Mouse (Mus musculus): ENCODE data around the gene Dnajc17. TPM values are rescaled to one million over a fixed set of nuclear protein-coding genes. Genes with fewer than 3 reads are reported as not detected.

Gene Dnajc17
- total RNA-seq, 1 experiment: 11.7 TPM

GRCm38 (mm10) chr2:119172446-119172845 is 36.1 kb downstream of the Dnajc17 start:
- Histone ChIP-seq H3K9ac (ENCODE audit: insufficient read depth, low read depth, low read length, poor library complexity, severe bottlenecking) (no peak overlapping the region), H3K36me3 (ENCODE audit: control insufficient read depth, insufficient read depth, low read length, poor library complexity, severe bottlenecking) (no peaks in the 10 kb centered on the region), H3K4me1 (ENCODE audit: control insufficient read depth in 2 of 2, insufficient read depth in 2 of 2, low read length in 2 of 2, poor library complexity in 1 of 2) (peaks cover 0 to 2% of the 10 kb centered on the region in 2 experiments; a peak in 1 of 4 replicates), H3K27ac (ENCODE audit: insufficient read depth, low read depth, low read length, poor library complexity, severe bottlenecking) (no peak overlapping the region), H3K9me3 (ENCODE audit: control insufficient read depth, insufficient read depth, low read depth, low read length) (no peaks in the 10 kb centered on the region), H3K4me3 (ENCODE audit: insufficient read depth in 1 of 2, low read depth in 1 of 2, low read length in 2 of 2, poor library complexity in 1 of 2, severe bottlenecking in 1 of 2) (no peak overlapping the region)
- in situ Hi-C loops (cut with MboI; ENCODE audit: low sequenced_read_pairs in 2 of 2, unreplicated experiment in 2 of 2): no loop called here
- DNase-seq (ENCODE audit: low read depth, low spot score): no peak
- no peak for TF ChIP-seq MAFK (IDR thresholded peaks at IDR 0.05; ENCODE audit: insufficient read depth, low read depth, low read length)
- TF ChIP-seq HCFC1 (IDR thresholded peaks at IDR 0.05; ENCODE audit: borderline replicate concordance, insufficient read depth, low read length): no peak
- no peak for TF ChIP-seq CHD2 (IDR thresholded peaks at IDR 0.05; ENCODE audit: low read depth, low read length)
- no peak for TF ChIP-seq ZNF384 (IDR thresholded peaks at IDR 0.05; ENCODE audit: low read depth, low read length)
- TF ChIP-seq ZC3H11A (IDR thresholded peaks at IDR 0.05; ENCODE audit: borderline replicate concordance, low read depth, low read length): no peak

GRCm38 (mm10) chr2:119171574-119171973 is 37.0 kb downstream of the Dnajc17 start:
- H3K4me3 ChIP-seq (ENCODE audit: insufficient read depth in 1 of 2, low read depth in 1 of 2, low read length in 2 of 2, poor library complexity in 1 of 2, severe bottlenecking in 1 of 2): no peak overlapping the region
- H3K9me3 ChIP-seq (ENCODE audit: control insufficient read depth, insufficient read depth, low read depth, low read length): no peaks in the 10 kb centered on the region
- no peak overlapping the region for H3K9ac ChIP-seq (ENCODE audit: insufficient read depth, low read depth, low read length, poor library complexity, severe bottlenecking)
- no peak overlapping the region for H3K27ac ChIP-seq (ENCODE audit: insufficient read depth, low read depth, low read length, poor library complexity, severe bottlenecking)
- DNase-seq (ENCODE audit: low read depth, low spot score): no peak
- peaks cover 0 to 5% of the 10 kb centered on the region in 2 experiments; a peak in 1 of 4 replicates for H3K4me1 ChIP-seq (ENCODE audit: control insufficient read depth in 2 of 2, insufficient read depth in 2 of 2, low read length in 2 of 2, poor library complexity in 1 of 2)
- H3K36me3 ChIP-seq (ENCODE audit: control insufficient read depth, insufficient read depth, low read length, poor library complexity, severe bottlenecking): no peaks in the 10 kb centered on the region
- in situ Hi-C loops (cut with MboI; ENCODE audit: low sequenced_read_pairs in 2 of 2, unreplicated experiment in 2 of 2): no loop called here
- TF ChIP-seq ZC3H11A (IDR thresholded peaks at IDR 0.05; ENCODE audit: borderline replicate concordance, low read depth, low read length) (no peak), CHD2 (IDR thresholded peaks at IDR 0.05; ENCODE audit: low read depth, low read length) (no peak), HCFC1 (IDR thresholded peaks at IDR 0.05; ENCODE audit: borderline replicate concordance, insufficient read depth, low read length) (no peak), ZNF384 (IDR thresholded peaks at IDR 0.05; ENCODE audit: low read depth, low read length) (no peak), MAFK (IDR thresholded peaks at IDR 0.05; ENCODE audit: insufficient read depth, low read depth, low read length) (no peak)

- H3K4me3 ChIP-seq (ENCODE audit: insufficient read depth in 1 of 2, low read depth in 1 of 2, low read length in 2 of 2, poor library complexity in 1 of 2, severe bottlenecking in 1 of 2): no peak overlapping the region
- H3K9me3 ChIP-seq (ENCODE audit: control insufficient read depth, insufficient read depth, low read depth, low read length): no peaks in the 10 kb centered on the region
- H3K9ac ChIP-seq (ENCODE audit: insufficient read depth, low read depth, low read length, poor library complexity, severe bottlenecking): no peak overlapping the region
- peaks cover 0 to 5% of the 10 kb centered on the region in 2 experiments; a peak in 1 of 4 replicates for H3K4me1 ChIP-seq (ENCODE audit: control insufficient read depth in 2 of 2, insufficient read depth in 2 of 2, low read length in 2 of 2, poor library complexity in 1 of 2)
- TF ChIP-seq ZNF384 (IDR thresholded peaks at IDR 0.05; ENCODE audit: low read depth, low read length): no peak
- no peak for TF ChIP-seq ZC3H11A (IDR thresholded peaks at IDR 0.05; ENCODE audit: borderline replicate concordance, low read depth, low read length)
- no peak for TF ChIP-seq HCFC1 (IDR thresholded peaks at IDR 0.05; ENCODE audit: borderline replicate concordance, insufficient read depth, low read length)
- TF ChIP-seq MAFK (IDR thresholded peaks at IDR 0.05; ENCODE audit: insufficient read depth, low read depth, low read length): no peak
- TF ChIP-seq CHD2 (IDR thresholded peaks at IDR 0.05; ENCODE audit: low read depth, low read length): no peak
- in situ Hi-C loops (cut with MboI; ENCODE audit: low sequenced_read_pairs in 2 of 2, unreplicated experiment in 2 of 2): no loop called here
- no peak for DNase-seq (ENCODE audit: low read depth, low spot score)
- no peak overlapping the region for H3K27ac ChIP-seq (ENCODE audit: insufficient read depth, low read depth, low read length, poor library complexity, severe bottlenecking)
- no peaks in the 10 kb centered on the region for H3K36me3 ChIP-seq (ENCODE audit: control insufficient read depth, insufficient read depth, low read length, poor library complexity, severe bottlenecking)
Observed at GRCm38 (mm10) chr2:119170282-119170681, 38.3 kb downstream of the Dnajc17 start.

GRCm38 (mm10) chr2:119167866-119168256 is 40.7 kb downstream of the Dnajc17 start:
- DNase-seq (ENCODE audit: low read depth, low spot score): no peak
- peak overlapping the region; percentile 67 to 86 for H3K4me3 ChIP-seq (ENCODE audit: insufficient read depth in 1 of 2, low read depth in 1 of 2, low read length in 2 of 2, poor library complexity in 1 of 2, severe bottlenecking in 1 of 2)
- no peak for TF ChIP-seq CHD2 (IDR thresholded peaks at IDR 0.05; ENCODE audit: low read depth, low read length)
- TF ChIP-seq MAFK (IDR thresholded peaks at IDR 0.05; ENCODE audit: insufficient read depth, low read depth, low read length): no peak
- no peak for TF ChIP-seq ZNF384 (IDR thresholded peaks at IDR 0.05; ENCODE audit: low read depth, low read length)
- TF ChIP-seq HCFC1 (IDR thresholded peaks at IDR 0.05; ENCODE audit: borderline replicate concordance, insufficient read depth, low read length): no peak
- TF ChIP-seq ZC3H11A (IDR thresholded peaks at IDR 0.05; ENCODE audit: borderline replicate concordance, low read depth, low read length): no peak
- H3K9me3 ChIP-seq (ENCODE audit: control insufficient read depth, insufficient read depth, low read depth, low read length): no peaks in the 10 kb centered on the region
- H3K36me3 ChIP-seq (ENCODE audit: control insufficient read depth, insufficient read depth, low read length, poor library complexity, severe bottlenecking): no peaks in the 10 kb centered on the region
- peak overlapping the region; percentile 11; the same call in 1 of the 2 replicates for H3K9ac ChIP-seq (ENCODE audit: insufficient read depth, low read depth, low read length, poor library complexity, severe bottlenecking)
- in situ Hi-C loops (cut with MboI; ENCODE audit: low sequenced_read_pairs in 2 of 2, unreplicated experiment in 2 of 2): no loop called here
- no peak overlapping the region for H3K27ac ChIP-seq (ENCODE audit: insufficient read depth, low read depth, low read length, poor library complexity, severe bottlenecking)
- H3K4me1 ChIP-seq (ENCODE audit: control insufficient read depth in 2 of 2, insufficient read depth in 2 of 2, low read length in 2 of 2, poor library complexity in 1 of 2): peaks cover under 1 to 6% of the 10 kb centered on the region in 2 experiments; a peak in 1 of 4 replicates

All from ES-E14 (cell line).